In the genomic region with DNA sequence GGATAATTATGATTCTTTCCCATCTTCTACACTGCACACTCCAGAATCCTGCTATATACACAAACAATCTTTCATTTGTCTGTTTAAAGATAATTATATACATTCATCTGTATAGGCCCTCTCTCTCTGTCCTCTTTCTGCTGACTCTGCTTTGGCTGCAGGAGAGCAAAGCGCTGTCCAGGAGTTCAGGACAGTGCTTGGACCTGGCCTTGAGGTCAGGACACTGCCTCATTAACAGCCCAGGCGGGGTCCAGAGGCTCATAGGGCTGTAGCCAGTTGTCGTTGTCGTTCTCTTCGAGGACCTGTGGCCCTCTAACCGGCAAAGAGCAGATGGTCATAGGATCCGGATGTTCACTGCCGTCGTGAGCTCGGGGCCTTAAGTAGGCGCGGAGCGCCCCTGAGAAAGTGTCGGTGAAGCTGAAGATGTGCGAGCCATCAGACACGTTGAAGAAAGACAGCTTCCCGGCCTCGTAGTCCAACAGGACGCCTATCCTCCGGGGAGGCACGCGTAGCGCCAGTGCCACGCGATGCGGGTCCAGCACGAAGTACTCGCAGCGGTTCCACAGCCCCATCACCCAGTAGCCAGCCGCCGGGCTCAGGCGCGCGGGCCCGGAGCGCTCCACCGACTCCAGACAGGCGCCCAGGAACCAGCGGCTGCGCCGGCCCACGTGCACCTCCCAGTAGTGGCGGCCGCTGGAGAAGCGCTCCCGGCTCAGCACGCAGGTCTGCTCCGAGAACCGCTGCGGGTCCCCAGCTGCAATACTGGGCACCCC, we compare ENCODE assay signal across 9 mouse cellular contexts. TPM values are rescaled to one million over a fixed set of nuclear protein-coding genes. Genes with fewer than 3 reads are reported as not detected.
DNase-seq lines count a peak whose midpoint lies in the region; ATAC-seq lines count a peak whose summit lies in the region.
"Had no signal": no experiment of that assay in that cellular context is flagged by ENCODE, and none has a peak within 500 bp of the region (broad histone marks: within the 10 kb centered on the region; RNA-seq: fewer than 3 reads in every experiment).

No protein-coding gene starts in this region.

- H3K9me3 ChIP-seq in forebrain, embryonic 11.5 days (ENCODE audit: control insufficient read depth, low read length), result no peaks in the 10 kb centered on the region; the same call in 1 of the 2 replicates
- H3K9me3 ChIP-seq in midbrain, embryonic 11.5 days (ENCODE audit: control insufficient read depth, low read length), result no peaks in the 10 kb centered on the region

- 6% methylated on average over 50 of the region's 50 CpGs for WGBS in forebrain, embryonic 11.5 days
- 6% methylated on average over 50 of the region's 50 CpGs for WGBS in midbrain, embryonic 11.5 days

- no peaks in the 10 kb centered on the region for H3K36me3 ChIP-seq in forebrain, embryonic 11.5 days (ENCODE audit: control insufficient read depth, insufficient read depth, low read length)
- H3K36me3 ChIP-seq in midbrain, embryonic 11.5 days (ENCODE audit: control insufficient read depth, insufficient read depth, low read length), result no peaks in the 10 kb centered on the region

- H3K27ac ChIP-seq in forebrain, embryonic 11.5 days (ENCODE audit: low read depth, low read length), result no peak overlapping the region
- no peak overlapping the region for H3K27ac ChIP-seq in midbrain, embryonic 11.5 days (ENCODE audit: low read depth, low read length)

- peak; percentile 65 for ATAC-seq in forebrain, embryonic 11.5 days (replicated peaks; ENCODE audit: low FRiP score)
- ATAC-seq in midbrain, embryonic 11.5 days (ENCODE audit: low FRiP score), result peak; percentile 84

- H3K27me3 ChIP-seq in forebrain, embryonic 11.5 days (ENCODE audit: control insufficient read depth, insufficient read depth, low read length), result peaks cover 11% of the 10 kb centered on the region; the same call in 1 of the 2 replicates
- peaks cover 8% of the 10 kb centered on the region for H3K27me3 ChIP-seq in midbrain, embryonic 11.5 days (ENCODE audit: control insufficient read depth, insufficient read depth, low read length)

- peak overlapping the region; percentile 54 for H3K4me2 ChIP-seq in forebrain, embryonic 11.5 days (ENCODE audit: low read depth, low read length, severe bottlenecking)
- peak overlapping the region; percentile 61 for H3K4me2 ChIP-seq in midbrain, embryonic 11.5 days

- DNase-seq in gastrocnemius, postnatal 10 days, result peak; percentile 14
- DNase-seq in gastrocnemius, postnatal 36 days, result no peak
- peak; percentile 22 for DNase-seq in ES-CJ7 (ENCODE audit: low read depth, low spot score)
- DNase-seq in forebrain, embryonic 11.5 days (ENCODE audit: low spot score), result peak; percentile 73
- peak; percentile 15 for DNase-seq in kidney, postnatal 14 days
- DNase-seq in midbrain, embryonic 11.5 days (ENCODE audit: low spot score, missing footprints), result peak; percentile 92
- DNase-seq in thymus, postnatal 25 days, result peak; percentile 4
- DNase-seq in layer of hippocampus, adult 11-12 months (ENCODE audit: low spot score), result no peak

- H3K4me1 ChIP-seq in forebrain, embryonic 11.5 days (replicated peaks; ENCODE audit: control insufficient read depth, insufficient read depth, low read length), result no peaks in the 10 kb centered on the region
- H3K4me1 ChIP-seq in midbrain, embryonic 11.5 days (ENCODE audit: control insufficient read depth, insufficient read depth, low read length), result peaks cover 5% of the 10 kb centered on the region; the same call in 1 of the 2 replicates

- intact Hi-C loops in gastrocnemius, postnatal 36 days (cut with DNase I), result no loop called here

- H3K4me3 ChIP-seq in forebrain, embryonic 11.5 days (ENCODE audit: low read depth, low read length), result peak overlapping the region; percentile 27
- peak overlapping the region; percentile 28 for H3K4me3 ChIP-seq in midbrain, embryonic 11.5 days (ENCODE audit: low read depth, low read length)
- H3K4me3 ChIP-seq: erythroblast, embryonic 14.5 days had no signal

- H3K9ac ChIP-seq in forebrain, embryonic 11.5 days (ENCODE audit: low read length), result 0 out of 2 replicates have a peak overlapping the region, but pooled peaks have one; percentile 14
- peak overlapping the region; percentile 45; the same call in 1 of the 2 replicates for H3K9ac ChIP-seq in midbrain, embryonic 11.5 days (ENCODE audit: low read length)

RNA-seq across cellular contexts. Expression of gene Olfr1394, which starts 14.8 kb away (rescaled TPM):
- total RNA-seq in gastrocnemius, postnatal 10 days (2021), result not detected
- not detected for total RNA-seq in gastrocnemius, postnatal 36 days (2021)
- not detected in 2 replicates for polyA plus RNA-seq in forebrain, embryonic 11.5 days (2014; fragmentation: Nextera tagmentation; extraction: Ambion mirVana)
- polyA plus RNA-seq in midbrain, embryonic 11.5 days (2014; fragmentation: Nextera tagmentation; extraction: Ambion mirVana), result not detected in 2 replicates
- polyA plus RNA-seq: erythroblast, embryonic 14.5 days had no signal

RNA-seq across cellular contexts. Expression of gene Btnl9, which starts 17.9 kb away (rescaled TPM):
- 1 to 10 TPM; 5.9 to 7.7 TPM for total RNA-seq in gastrocnemius, postnatal 10 days (2021)
- 1 to 10 TPM; 2.1 to 4.3 TPM for total RNA-seq in gastrocnemius, postnatal 36 days (2021)
- 0.16 TPM in 1 of 2 replicates, not detected in the other for polyA plus RNA-seq in forebrain, embryonic 11.5 days (2014; fragmentation: Nextera tagmentation; extraction: Ambion mirVana)
- 0.43 TPM in 1 of 2 replicates, not detected in the other for polyA plus RNA-seq in midbrain, embryonic 11.5 days (2014; fragmentation: Nextera tagmentation; extraction: Ambion mirVana)
- polyA plus RNA-seq: erythroblast, embryonic 14.5 days had no signal

RNA-seq across cellular contexts. Expression of gene Olfr1395, which starts 27.0 kb away (rescaled TPM):
- total RNA-seq in gastrocnemius, postnatal 10 days (2021), result not detected
- total RNA-seq in gastrocnemius, postnatal 36 days (2021), result not detected
- polyA plus RNA-seq in forebrain, embryonic 11.5 days (2014; fragmentation: Nextera tagmentation; extraction: Ambion mirVana), result not detected in 2 replicates
- polyA plus RNA-seq in midbrain, embryonic 11.5 days (2014; fragmentation: Nextera tagmentation; extraction: Ambion mirVana), result not detected in 2 replicates
- polyA plus RNA-seq: erythroblast, embryonic 14.5 days had no signal

RNA-seq across cellular contexts. Expression of gene Zfp62, which starts 34.1 kb away (rescaled TPM):
- total RNA-seq in gastrocnemius, postnatal 10 days (2021), result 10 to 100 TPM; 20.8 to 27.5 TPM
- total RNA-seq in gastrocnemius, postnatal 36 days (2021), result 10 to 100 TPM; 17.2 to 20.9 TPM
- 58.4 and 59.6 TPM in 2 replicates for polyA plus RNA-seq in forebrain, embryonic 11.5 days (2014; fragmentation: Nextera tagmentation; extraction: Ambion mirVana)
- polyA plus RNA-seq in midbrain, embryonic 11.5 days (2014; fragmentation: Nextera tagmentation; extraction: Ambion mirVana), result 65.4 and 70.2 TPM in 2 replicates

RNA-seq across cellular contexts. Expression of gene Olfr1396, which starts 54.4 kb away (rescaled TPM):
- not detected for total RNA-seq in gastrocnemius, postnatal 10 days (2021)
- not detected for total RNA-seq in gastrocnemius, postnatal 36 days (2021)
- not detected in 2 replicates for polyA plus RNA-seq in forebrain, embryonic 11.5 days (2014; fragmentation: Nextera tagmentation; extraction: Ambion mirVana)
- polyA plus RNA-seq in midbrain, embryonic 11.5 days (2014; fragmentation: Nextera tagmentation; extraction: Ambion mirVana), result not detected in 2 replicates
- polyA plus RNA-seq: erythroblast, embryonic 14.5 days had no signal

Comparison
In these comparisons a context has a peak if more than half of its experiments do, and no peak if none do; other contexts are left out.
1. DNase-seq: peak in gastrocnemius, postnatal 10 days (single experiment), ES-CJ7 (single experiment), forebrain, embryonic 11.5 days (single experiment), kidney, postnatal 14 days (single experiment), midbrain, embryonic 11.5 days (single experiment) and thymus, postnatal 25 days (single experiment); none in gastrocnemius, postnatal 36 days (0 of 2) and layer of hippocampus, adult 11-12 months (single experiment).